Mouse (Mus musculus) forelimb bud, embryonic 11.5 days (tissue): ENCODE measurements around the gene B020004J07Rik.
A peak's percentile ranks its signal among the peaks of the same experiment; 100 is the strongest.
"Not testable (repeated sequence)": the region's sequence is repeated elsewhere in the genome, so short reads cannot be mapped to it uniquely, and the experiment has no call there.

Experiments used
- DNase-seq: peaks from one replicate; pipeline ENCODE4 v3.0.0-alpha.2; 2012; ENCODE audit warnings: low read depth, low spot score

Gene B020004J07Rik

GRCm38 (mm10) chr4:101843923-101844322 lies at the start of gene B020004J07Rik:
Gene B020004J07Rik (minus strand): TSS chr4:101844023.
- not testable (repeated sequence) for DNase-seq

- DNase-seq = no peak
Measured at GRCm38 (mm10) chr4:101889377-101889776, 45.6 kb upstream of the B020004J07Rik start.

GRCm38 (mm10) chr4:101883641-101884040 lies 39.8 kb upstream of the B020004J07Rik start:
- no peak for DNase-seq

- DNase-seq = not testable (repeated sequence)
Measured at GRCm38 (mm10) chr4:101875687-101876086, 31.9 kb upstream of the B020004J07Rik start.

DNA sequence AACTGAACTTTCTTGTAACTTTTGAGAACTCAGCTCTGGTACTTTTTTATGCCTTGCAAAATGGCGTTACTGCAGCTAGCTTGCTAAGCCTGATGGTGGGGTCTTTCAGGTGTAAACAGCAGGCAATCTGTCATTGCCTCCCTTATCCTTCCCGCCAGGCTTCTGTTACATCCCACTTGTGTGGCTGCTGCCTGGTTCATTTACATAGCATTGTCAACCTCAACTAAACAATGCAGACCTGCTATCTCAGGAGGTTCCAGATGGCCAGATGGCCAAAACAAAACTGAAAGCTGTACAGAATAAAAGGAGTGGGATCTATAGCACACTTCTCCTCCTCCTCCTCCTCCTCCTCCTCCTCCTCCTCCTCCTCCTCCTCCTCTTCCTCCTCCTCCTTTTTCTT lies 28.2 kb upstream of the B020004J07Rik start:
- not testable (repeated sequence) for DNase-seq

DNA sequence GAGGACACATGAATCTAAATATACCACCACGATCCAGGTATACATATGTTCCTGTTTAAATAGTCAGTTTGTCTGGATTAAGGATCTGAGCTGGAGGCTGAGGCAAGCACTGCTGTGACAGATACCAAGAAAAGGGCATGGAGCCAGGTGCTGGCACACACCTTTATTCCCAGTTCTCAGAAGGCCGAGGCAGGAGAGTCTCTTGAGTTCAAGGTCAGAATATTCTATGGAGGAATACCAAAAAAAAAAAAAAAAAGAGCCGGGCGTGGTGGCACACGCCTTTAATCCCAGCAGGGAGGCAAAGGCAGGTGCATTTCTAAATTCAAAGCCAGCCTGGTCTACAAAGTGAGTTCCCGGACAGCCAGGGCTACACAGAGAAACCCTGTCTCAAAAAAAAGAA lies 18.5 kb upstream of the B020004J07Rik start:
- DNase-seq = no peak

DNA sequence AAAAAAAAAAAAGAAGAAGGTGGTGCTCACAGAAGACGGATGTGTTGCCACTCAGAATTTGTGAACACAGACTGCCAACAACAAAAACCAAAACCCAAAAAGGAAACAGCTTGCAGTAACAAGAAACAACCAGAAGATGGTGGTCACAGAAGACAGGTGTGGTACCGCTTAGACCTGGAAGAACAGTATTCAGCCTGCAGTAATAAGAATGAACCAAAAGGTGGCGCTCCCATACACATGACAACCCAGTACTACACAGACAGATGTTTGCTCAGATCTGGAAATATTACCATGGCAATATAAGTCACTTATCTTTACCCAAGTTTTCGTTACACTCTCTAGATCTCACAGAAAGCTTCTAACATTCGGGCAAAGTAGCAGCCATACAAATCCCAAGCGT lies 17.1 kb upstream of the B020004J07Rik start:
- DNase-seq = peak; percentile 72

GRCm38 (mm10) chr4:101850908-101851307 lies 7.1 kb upstream of the B020004J07Rik start:
- DNase-seq = no peak
